Mouse (Mus musculus): ENCODE measurements around the gene Zfp94.

DNA sequence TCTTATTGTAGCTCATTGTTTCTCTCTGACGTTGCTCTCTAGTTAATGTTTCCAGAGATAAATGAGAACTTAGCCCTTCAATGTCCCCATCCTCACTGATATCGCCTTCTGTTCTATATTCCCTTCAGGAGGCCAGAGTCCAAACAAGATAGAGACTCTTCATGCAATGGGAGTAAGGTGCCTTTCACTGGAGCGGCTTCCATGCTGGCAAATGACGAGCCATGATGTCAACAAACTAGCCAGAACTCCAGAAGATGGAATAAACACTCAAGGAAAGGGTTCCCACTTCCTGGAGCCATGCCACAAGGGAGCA lies 56.5 kb downstream of the Zfp94 start:
- TF ChIP-seq POLR2A (IDR thresholded peaks at IDR 0.05; ENCODE audit: insufficient read depth, low read length) (no peak), CTCF (IDR thresholded peaks at IDR 0.05; ENCODE audit: low read depth, low read length) (no peak), EP300 (IDR thresholded peaks at IDR 0.05; ENCODE audit: insufficient read depth, low read depth, low read length) (no peak)

Data from ES-Bruce4 (cell line).